8 mouse cellular contexts compared by ENCODE assay signal in the genomic region with DNA sequence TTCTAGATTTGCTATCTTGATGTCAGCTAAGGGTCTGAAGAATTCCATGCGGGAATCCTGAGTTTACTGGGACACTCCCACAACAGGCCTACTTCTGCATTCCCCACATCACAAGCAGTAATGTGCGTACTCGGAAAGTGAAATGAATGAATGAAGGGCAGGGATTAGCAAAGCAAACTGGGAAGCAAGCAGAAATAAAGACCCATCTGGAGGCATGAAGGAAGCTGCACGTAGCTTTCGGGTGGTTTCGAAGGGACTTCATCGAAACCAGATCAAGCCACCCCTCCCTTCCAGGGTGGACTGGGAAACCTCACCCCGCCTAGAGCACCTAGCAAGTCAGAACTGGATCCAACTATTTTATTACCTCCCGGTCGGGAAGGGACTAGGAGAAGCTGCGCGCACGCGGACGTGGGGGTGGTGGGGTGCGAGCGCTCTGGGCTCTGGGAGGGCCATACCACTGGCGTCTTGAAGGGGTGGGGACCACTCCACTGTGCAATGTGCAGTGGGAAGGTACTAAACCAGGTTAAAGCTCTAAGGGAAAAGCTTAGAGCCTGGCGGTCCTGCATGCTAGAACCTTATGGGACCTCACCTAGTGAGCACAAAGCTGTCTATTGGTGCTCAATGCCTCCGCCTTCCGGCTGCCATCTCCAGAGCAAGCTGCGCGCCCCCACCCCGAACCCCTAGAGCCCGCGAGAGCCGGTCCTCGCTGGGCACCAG. TPM values are rescaled to one million over a fixed set of nuclear protein-coding genes. Genes with fewer than 3 reads are reported as not detected.
DNase-seq lines count a peak whose midpoint lies in the region; ATAC-seq and TF ChIP-seq lines count a peak whose summit lies in the region.

No protein-coding gene starts in this region.

- H3K4me1 ChIP-seq in heart, embryonic 14.5 days (ENCODE audit: control insufficient read depth in 2 of 2, insufficient read depth in 2 of 2, low read length in 2 of 2) = peaks cover 7 to 9% of the 10 kb centered on the region in 2 experiments; a peak in 2 of 4 replicates
- H3K4me1 ChIP-seq in forebrain, embryonic 10.5 days = peaks cover 16% of the 10 kb centered on the region
- 0 out of 2 replicates have a peak, but pooled peaks cover 4% of the 10 kb centered on the region for H3K4me1 ChIP-seq in kidney, postnatal 0 days (replicated peaks; ENCODE audit: insufficient read depth, low read length)
- H3K4me1 ChIP-seq in midbrain, embryonic 12.5 days = no peaks in the 10 kb centered on the region

- H3K27ac ChIP-seq in heart, embryonic 14.5 days (replicated peaks in 1 of 2; ENCODE audit: control insufficient read depth in 1 of 2, insufficient read depth in 1 of 2, low read depth in 2 of 2, low read length in 2 of 2) = peak overlapping the region; percentile 22 to 44
- peak overlapping the region; percentile 44; the same call in 1 of the 2 replicates for H3K27ac ChIP-seq in forebrain, embryonic 10.5 days
- peak overlapping the region; percentile 80 for H3K27ac ChIP-seq in kidney, postnatal 0 days
- H3K27ac ChIP-seq in midbrain, embryonic 12.5 days (replicated peaks) = no peak overlapping the region

- H3K9me3 ChIP-seq in heart, embryonic 14.5 days (ENCODE audit: control insufficient read depth, low read length) = no peaks in the 10 kb centered on the region
- H3K9me3 ChIP-seq in forebrain, embryonic 10.5 days = no peaks in the 10 kb centered on the region; the same call in 1 of the 2 replicates
- no peaks in the 10 kb centered on the region for H3K9me3 ChIP-seq in kidney, postnatal 0 days (replicated peaks; ENCODE audit: low read length)
- H3K9me3 ChIP-seq in midbrain, embryonic 12.5 days = no peaks in the 10 kb centered on the region

- peak overlapping the region; percentile 69 for H3K4me2 ChIP-seq in heart, embryonic 14.5 days (ENCODE audit: low read length)
- H3K4me2 ChIP-seq in kidney, postnatal 0 days (ENCODE audit: low read length) = peak overlapping the region; percentile 49
- H3K4me2 ChIP-seq in midbrain, embryonic 12.5 days (replicated peaks) = peak overlapping the region; percentile 37

- H3K36me3 ChIP-seq in heart, embryonic 14.5 days (ENCODE audit: control insufficient read depth, insufficient read depth, low read length) = no peaks in the 10 kb centered on the region
- H3K36me3 ChIP-seq in forebrain, embryonic 10.5 days (replicated peaks) = no peaks in the 10 kb centered on the region
- H3K36me3 ChIP-seq in kidney, postnatal 0 days (ENCODE audit: insufficient read depth, low read length) = no peaks in the 10 kb centered on the region
- no peaks in the 10 kb centered on the region for H3K36me3 ChIP-seq in midbrain, embryonic 12.5 days

- no peak for ATAC-seq in heart, embryonic 14.5 days (ENCODE audit: insufficient number of reproducible peaks, insufficient read depth, low FRiP score, low read depth)
- ATAC-seq in kidney, postnatal 0 days (replicated peaks; ENCODE audit: low FRiP score, low read depth) = peak; percentile 74
- ATAC-seq in midbrain, embryonic 12.5 days (ENCODE audit: low FRiP score, low read depth) = no peak

- peak overlapping the region; percentile 57 for H3K9ac ChIP-seq in heart, embryonic 14.5 days (ENCODE audit: low read length)
- peak overlapping the region; percentile 37; the same call in 1 of the 2 replicates for H3K9ac ChIP-seq in kidney, postnatal 0 days (ENCODE audit: low read depth, low read length)
- no peak overlapping the region for H3K9ac ChIP-seq in midbrain, embryonic 12.5 days (replicated peaks)

- 0 out of 2 replicates have a peak, but pooled peaks have one; percentile 6 for TF ChIP-seq CTCF in kidney, postnatal 0 days (IDR thresholded peaks at IDR 0.05; ENCODE audit: low read depth)

- intact Hi-C loops in heart, postnatal 25 days (cut with DNase I) = no loop called here

- peak overlapping the region; percentile 29 to 31 for H3K4me3 ChIP-seq in heart, embryonic 14.5 days (ENCODE audit: control insufficient read depth in 1 of 2, insufficient read depth in 1 of 2, low read depth in 1 of 2, low read length in 2 of 2)
- H3K4me3 ChIP-seq in forebrain, embryonic 10.5 days = peak overlapping the region; percentile 34
- H3K4me3 ChIP-seq in kidney, postnatal 0 days (replicated peaks; ENCODE audit: low read depth, low read length) = peak overlapping the region; percentile 20
- peak overlapping the region; percentile 19 for H3K4me3 ChIP-seq in midbrain, embryonic 12.5 days

- 21% methylated on average over 28 of the region's 28 CpGs for WGBS in heart, embryonic 14.5 days
- 26% methylated on average over 28 of the region's 28 CpGs for WGBS in forebrain, embryonic 10.5 days
- WGBS in kidney, postnatal 0 days = 37% methylated on average over 28 of the region's 28 CpGs
- 37% methylated on average over 28 of the region's 28 CpGs for WGBS in midbrain, embryonic 12.5 days

- DNase-seq in heart, postnatal 25 days (ENCODE audit: low spot score) = no peak
- peak; percentile 80 for DNase-seq in ES-CJ7 (ENCODE audit: low read depth, low spot score)
- no peak for DNase-seq in forebrain, embryonic 10.5 days (ENCODE audit: extremely low spot score, low spot score)
- DNase-seq in kidney, postnatal 0 days (ENCODE audit: low spot score) = peak; percentile 31
- no peak for DNase-seq in gastrocnemius, adult 8-10 months (ENCODE audit: low spot score in 2 of 2)
- DNase-seq in frontal cortex, postnatal 25 days (ENCODE audit: low spot score in 2 of 2) = no peak

- H3K27me3 ChIP-seq in heart, embryonic 14.5 days (ENCODE audit: control insufficient read depth, insufficient read depth, low read length) = no peaks in the 10 kb centered on the region
- peaks cover 12% of the 10 kb centered on the region for H3K27me3 ChIP-seq in forebrain, embryonic 10.5 days (ENCODE audit: poor library complexity, severe bottlenecking)
- no peaks in the 10 kb centered on the region for H3K27me3 ChIP-seq in kidney, postnatal 0 days (ENCODE audit: insufficient read depth, low read length)
- H3K27me3 ChIP-seq in midbrain, embryonic 12.5 days = peaks cover 6% of the 10 kb centered on the region

RNA-seq across cellular contexts. Expression of gene Plp2, which starts 3.3 kb away (rescaled TPM):
- 194 and 196 TPM in 2 replicates for polyA plus RNA-seq in heart, embryonic 14.5 days (2014; fragmentation: Nextera tagmentation; extraction: Ambion mirVana)
- total RNA-seq in heart, postnatal 25 days (2021) = 10 to 100 TPM; 41.6 to 54.1 TPM
- polyA plus RNA-seq in forebrain, embryonic 10.5 days (2016; fragmentation: Nextera tagmentation; extraction: Ambion mirVana) = 49.7 and 50.4 TPM in 2 replicates
- 142 and 153 TPM in 2 replicates for polyA plus RNA-seq in kidney, postnatal 0 days (2015; fragmentation: Nextera tagmentation; extraction: Ambion mirVana)
- 29.2 and 33.2 TPM in 2 replicates for polyA plus RNA-seq in midbrain, embryonic 12.5 days (2016; fragmentation: Nextera tagmentation; extraction: Ambion mirVana)
- total RNA-seq in gastrocnemius, adult 8-10 months (2022) = 10 to 100 TPM; 29.6 to 34.3 (median 33.3) TPM

RNA-seq across cellular contexts. Expression of gene Magix, which starts 6.6 kb away (rescaled TPM):
- 0.54 and 0.74 TPM in 2 replicates for polyA plus RNA-seq in heart, embryonic 14.5 days (2014; fragmentation: Nextera tagmentation; extraction: Ambion mirVana)
- total RNA-seq in heart, postnatal 25 days (2021) = 10 to 100 TPM; 24.1 to 26.0 TPM
- 0.10 TPM in 1 of 2 replicates, not detected in the other for polyA plus RNA-seq in forebrain, embryonic 10.5 days (2016; fragmentation: Nextera tagmentation; extraction: Ambion mirVana)
- 1.5 and 2.3 TPM in 2 replicates for polyA plus RNA-seq in kidney, postnatal 0 days (2015; fragmentation: Nextera tagmentation; extraction: Ambion mirVana)
- 0.09 TPM in 1 of 2 replicates, not detected in the other for polyA plus RNA-seq in midbrain, embryonic 12.5 days (2016; fragmentation: Nextera tagmentation; extraction: Ambion mirVana)
- total RNA-seq in gastrocnemius, adult 8-10 months (2022) = 10 to 100 TPM; 21.4 to 25.1 (median 22.7) TPM

RNA-seq across cellular contexts. Expression of gene Prickle3, which starts 17.4 kb away (rescaled TPM):
- polyA plus RNA-seq in heart, embryonic 14.5 days (2014; fragmentation: Nextera tagmentation; extraction: Ambion mirVana) = 6.2 and 7.8 TPM in 2 replicates
- total RNA-seq in heart, postnatal 25 days (2021) = 10 to 100 TPM; 16.5 to 19.9 TPM
- 3.2 and 3.6 TPM in 2 replicates for polyA plus RNA-seq in forebrain, embryonic 10.5 days (2016; fragmentation: Nextera tagmentation; extraction: Ambion mirVana)
- polyA plus RNA-seq in kidney, postnatal 0 days (2015; fragmentation: Nextera tagmentation; extraction: Ambion mirVana) = 9.5 and 9.7 TPM in 2 replicates
- 2.6 and 2.7 TPM in 2 replicates for polyA plus RNA-seq in midbrain, embryonic 12.5 days (2016; fragmentation: Nextera tagmentation; extraction: Ambion mirVana)
- 10 to 100 TPM; 13.4 to 22.6 (median 17.0) TPM for total RNA-seq in gastrocnemius, adult 8-10 months (2022)

RNA-seq across cellular contexts. Expression of gene Gpkow, which starts 22.5 kb away (rescaled TPM):
- polyA plus RNA-seq in heart, embryonic 14.5 days (2014; fragmentation: Nextera tagmentation; extraction: Ambion mirVana) = 33.5 TPM in 2 replicates
- 10 to 100 TPM; 19.5 to 21.3 TPM for total RNA-seq in heart, postnatal 25 days (2021)
- 44.4 and 46.1 TPM in 2 replicates for polyA plus RNA-seq in forebrain, embryonic 10.5 days (2016; fragmentation: Nextera tagmentation; extraction: Ambion mirVana)
- polyA plus RNA-seq in kidney, postnatal 0 days (2015; fragmentation: Nextera tagmentation; extraction: Ambion mirVana) = 32.7 and 36.2 TPM in 2 replicates
- 43.6 and 45.7 TPM in 2 replicates for polyA plus RNA-seq in midbrain, embryonic 12.5 days (2016; fragmentation: Nextera tagmentation; extraction: Ambion mirVana)
- 10 to 100 TPM; 12.4 to 13.2 (median 12.7) TPM for total RNA-seq in gastrocnemius, adult 8-10 months (2022)

RNA-seq across cellular contexts. Expression of gene Syp, which starts 36.2 kb away (rescaled TPM):
- 0.24 and 2.0 TPM in 2 replicates for polyA plus RNA-seq in heart, embryonic 14.5 days (2014; fragmentation: Nextera tagmentation; extraction: Ambion mirVana)
- 1 to 10 TPM; 1.7 to 2.4 TPM for total RNA-seq in heart, postnatal 25 days (2021)
- 9.2 and 11.6 TPM in 2 replicates for polyA plus RNA-seq in forebrain, embryonic 10.5 days (2016; fragmentation: Nextera tagmentation; extraction: Ambion mirVana)
- 1.3 and 1.4 TPM in 2 replicates for polyA plus RNA-seq in kidney, postnatal 0 days (2015; fragmentation: Nextera tagmentation; extraction: Ambion mirVana)
- polyA plus RNA-seq in midbrain, embryonic 12.5 days (2016; fragmentation: Nextera tagmentation; extraction: Ambion mirVana) = 39.9 and 40.8 TPM in 2 replicates
- 1 to 10 TPM in 3 of 4 experiments, under 1 TPM in 1; 0.73 to 4.3 (median 2.2) TPM for total RNA-seq in gastrocnemius, adult 8-10 months (2022)

Comparison
In these comparisons a context has a peak if more than half of its experiments do, and no peak if none do; other contexts are left out.
1. DNase-seq: peak in ES-CJ7 (single experiment) and kidney, postnatal 0 days (single experiment); none in heart, postnatal 25 days (single experiment), forebrain, embryonic 10.5 days (single experiment), gastrocnemius, adult 8-10 months (0 of 2) and frontal cortex, postnatal 25 days (0 of 2).
2. Peak in every context shown above with its lines, with median percentiles within 50 percentile points of each other: H3K4me2 ChIP-seq and H3K4me3 ChIP-seq.